Mouse (Mus musculus): ENCODE results near the gene Maea.

The Maea gene

GRCm38 (mm10) chr5:33358467-33358866, 23.2 kb downstream of the Maea start:
- DNase-seq (ENCODE audit: low spot score in 2 of 2) = no peak

GRCm38 (mm10) chr5:33363263-33363662, 28.0 kb downstream of the Maea start:
- no peak for DNase-seq (ENCODE audit: low spot score in 2 of 2)

GRCm38 (mm10) chr5:33368651-33369050, 33.3 kb downstream of the Maea start:
- no peak for DNase-seq (ENCODE audit: low spot score in 2 of 2)

- no peak for DNase-seq (ENCODE audit: low spot score in 2 of 2)
These were observed 35.8 kb downstream of the Maea start for GRCm38 (mm10) chr5:33371137-33371536.

GRCm38 (mm10) chr5:33371668-33372067, 36.4 kb downstream of the Maea start:
- DNase-seq (ENCODE audit: low spot score in 2 of 2) = no peak

- DNase-seq (ENCODE audit: low spot score in 2 of 2) = no peak
These were observed 37.2 kb downstream of the Maea start for GRCm38 (mm10) chr5:33372331-33373038.

- no peak for DNase-seq (ENCODE audit: low spot score in 2 of 2)
These were observed 41.9 kb downstream of the Maea start for GRCm38 (mm10) chr5:33377176-33377575.

- peak; percentile 20 to 23 for DNase-seq (ENCODE audit: low spot score in 2 of 2)
These were observed 42.5 kb downstream of the Maea start for GRCm38 (mm10) chr5:33377801-33378301.

GRCm38 (mm10) chr5:33378302-33378854, 43.1 kb downstream of the Maea start, which contains the start of gene Uvssa:
Gene Uvssa, plus strand, starts transcription at chr5:33378549.
- peak; percentile 97 to 98 for DNase-seq (ENCODE audit: low spot score in 2 of 2)

GRCm38 (mm10) chr5:33387550-33387949, 52.2 kb downstream of the Maea start:
- no peak for DNase-seq (ENCODE audit: low spot score in 2 of 2)

- DNase-seq (ENCODE audit: low spot score in 2 of 2) = peak; percentile 71 to 73
These were observed 58.5 kb downstream of the Maea start for GRCm38 (mm10) chr5:33393803-33394202.

- no peak for DNase-seq (ENCODE audit: low spot score in 2 of 2)
These were observed 60.4 kb downstream of the Maea start for GRCm38 (mm10) chr5:33395693-33396092.

GRCm38 (mm10) chr5:33396828-33397227, 61.5 kb downstream of the Maea start:
- DNase-seq (ENCODE audit: low spot score in 2 of 2) = no peak

GRCm38 (mm10) chr5:33400819-33401218, 65.5 kb downstream of the Maea start:
- no peak for DNase-seq (ENCODE audit: low spot score in 2 of 2)

- no peak for DNase-seq (ENCODE audit: low spot score in 2 of 2)
These were observed 85.0 kb downstream of the Maea start for GRCm38 (mm10) chr5:33420313-33420712.

Measured in right cerebral cortex, postnatal 36 days (tissue).